Mouse (Mus musculus): ENCODE data around the gene Isca2.

DNA sequence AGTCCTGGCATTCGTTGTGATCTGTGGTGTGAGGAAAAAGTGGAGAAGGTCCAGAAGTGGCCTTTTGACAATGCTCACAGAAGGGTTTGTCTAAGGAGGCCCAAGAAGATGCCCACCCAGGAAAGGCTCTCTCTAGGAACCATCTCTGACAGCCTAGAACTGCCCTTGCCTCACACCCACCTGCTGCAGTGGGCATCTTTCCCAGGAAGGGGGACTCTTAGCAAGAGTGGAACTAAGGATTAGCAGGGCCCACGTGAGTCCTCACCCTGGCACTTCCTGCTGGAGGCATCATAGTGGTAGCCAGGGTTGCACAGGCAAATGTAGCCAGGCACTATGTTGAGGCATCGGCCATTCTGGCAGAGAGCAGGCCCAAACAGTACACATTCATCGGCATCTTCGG, 13.0 kb downstream of the Isca2 start:
- TF ChIP-seq CTCF (conservative IDR thresholded peaks at IDR 0.05; ENCODE audit: low read length) (no peak), NANOG (IDR thresholded peaks at IDR 0.05; ENCODE audit: borderline replicate concordance, low read length) (no peak)

All from E14TG2a.4 (cell line).